Mouse (Mus musculus) retina, postnatal 1 day (tissue): ENCODE results near the gene Atf6b.

Experiments
- DNase-seq: peaks from one replicate; pipeline ENCODE4 v3.0.0-alpha.2; 2012

The Atf6b gene

DNA sequence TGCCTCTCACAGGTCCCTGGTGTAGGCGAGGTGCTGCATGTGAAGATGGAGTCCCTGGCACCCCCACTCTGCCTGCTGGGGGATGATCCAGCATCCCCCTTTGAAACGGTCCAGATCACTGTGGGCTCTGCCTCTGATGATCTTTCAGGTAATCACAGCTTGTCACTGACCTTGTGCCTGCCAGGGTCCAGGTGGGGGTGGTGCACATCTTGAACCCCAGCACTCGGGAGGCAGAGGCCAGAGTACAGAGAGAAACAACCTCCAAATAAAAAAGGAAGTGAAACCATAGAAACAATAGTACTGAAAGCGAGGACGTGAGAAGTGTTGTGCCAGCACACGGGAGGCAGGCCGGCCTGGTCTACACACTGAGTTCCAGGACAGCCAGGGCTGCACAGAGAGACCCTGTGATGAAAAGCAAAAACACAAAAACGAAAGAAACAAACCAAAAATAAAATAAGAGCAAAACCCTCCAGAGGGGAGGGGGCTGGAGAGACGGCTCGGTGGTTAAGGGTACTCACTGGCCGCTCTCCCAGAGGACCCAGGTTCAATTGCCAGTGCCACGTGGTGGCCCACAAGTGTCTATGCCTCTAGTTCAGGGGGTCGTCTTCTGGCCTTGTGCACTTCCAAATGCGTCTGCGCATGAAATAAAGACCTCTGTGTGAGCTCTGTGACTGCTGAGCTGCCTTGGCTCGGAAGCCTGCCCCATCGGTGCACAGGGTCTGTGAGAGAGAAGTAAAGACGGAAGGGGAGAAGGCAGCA is 2.3 kb downstream of the Atf6b start:
- DNase-seq: no peak

DNA sequence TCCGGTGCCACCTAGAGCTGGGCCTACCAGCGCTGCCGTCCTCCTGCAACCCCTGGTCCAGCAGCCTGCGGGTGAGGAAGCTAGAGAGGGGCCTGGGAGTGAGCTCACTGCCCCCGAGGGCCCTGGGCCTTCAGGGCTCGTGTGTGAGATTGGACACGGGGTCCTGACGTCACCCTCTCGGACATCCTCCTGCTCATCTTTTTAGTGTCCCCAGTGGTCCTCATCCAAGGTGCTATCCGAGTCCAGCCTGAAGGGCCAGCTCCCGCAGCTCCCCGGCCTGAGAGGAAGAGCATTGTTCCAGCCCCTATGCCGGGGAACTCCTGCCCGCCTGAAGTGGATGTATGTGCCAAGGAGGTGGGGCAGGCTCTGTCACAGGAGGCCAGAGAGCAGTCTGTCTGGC is 3.8 kb downstream of the Atf6b start:
- DNase-seq: no peak

DNA sequence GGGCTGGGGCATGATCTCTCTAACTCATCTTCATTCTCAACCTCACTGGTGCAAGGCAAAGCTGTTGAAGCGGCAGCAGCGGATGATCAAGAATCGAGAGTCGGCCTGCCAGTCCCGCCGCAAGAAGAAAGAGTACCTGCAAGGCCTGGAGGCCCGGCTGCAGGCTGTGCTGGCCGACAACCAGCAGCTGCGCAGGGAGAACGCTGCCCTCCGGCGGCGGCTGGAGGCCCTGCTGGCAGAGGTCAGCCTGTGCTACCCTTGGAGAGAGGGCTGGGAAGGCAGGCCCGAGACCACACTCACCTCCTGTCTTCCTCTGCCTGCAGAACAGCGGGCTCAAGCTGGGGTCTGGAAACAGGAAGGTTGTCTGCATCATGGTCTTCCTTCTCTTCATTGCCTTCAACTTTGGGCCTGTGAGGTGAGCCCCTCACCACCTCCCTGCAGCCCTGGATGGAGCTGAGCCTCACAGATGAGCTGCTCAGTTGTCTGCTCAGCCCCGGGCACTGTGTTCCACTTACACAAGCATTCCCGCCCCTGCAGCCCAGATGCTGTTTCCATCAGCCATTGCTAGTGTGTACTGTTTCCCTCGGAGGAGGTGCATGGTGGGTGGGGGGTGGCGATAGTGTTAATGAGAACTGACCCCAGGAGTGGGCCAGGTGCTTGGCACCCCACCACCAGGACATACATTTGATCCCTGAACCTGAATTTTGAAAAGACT is 4.7 kb downstream of the Atf6b start:
- peak; percentile 49 for DNase-seq

DNA sequence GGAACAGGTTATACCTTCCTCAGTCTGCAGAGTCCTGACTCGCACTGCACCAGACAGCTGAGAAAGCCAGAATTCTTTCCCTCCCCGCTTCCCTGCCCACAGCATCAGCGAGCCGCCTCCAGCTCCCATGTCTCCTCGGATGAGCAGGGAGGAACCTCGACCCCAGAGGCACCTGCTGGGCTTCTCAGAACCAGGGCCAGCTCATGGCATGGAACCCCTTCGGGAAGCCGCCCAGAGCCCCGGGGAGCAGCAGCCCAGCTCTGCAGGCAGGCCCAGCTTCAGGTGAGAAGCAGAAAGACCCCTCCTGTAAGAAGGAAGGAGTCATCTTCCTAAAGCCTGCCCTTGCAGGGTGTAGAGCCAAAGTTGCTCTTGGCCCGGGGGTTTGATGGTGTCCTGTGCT is 5.6 kb downstream of the Atf6b start:
- DNase-seq: no peak

DNA sequence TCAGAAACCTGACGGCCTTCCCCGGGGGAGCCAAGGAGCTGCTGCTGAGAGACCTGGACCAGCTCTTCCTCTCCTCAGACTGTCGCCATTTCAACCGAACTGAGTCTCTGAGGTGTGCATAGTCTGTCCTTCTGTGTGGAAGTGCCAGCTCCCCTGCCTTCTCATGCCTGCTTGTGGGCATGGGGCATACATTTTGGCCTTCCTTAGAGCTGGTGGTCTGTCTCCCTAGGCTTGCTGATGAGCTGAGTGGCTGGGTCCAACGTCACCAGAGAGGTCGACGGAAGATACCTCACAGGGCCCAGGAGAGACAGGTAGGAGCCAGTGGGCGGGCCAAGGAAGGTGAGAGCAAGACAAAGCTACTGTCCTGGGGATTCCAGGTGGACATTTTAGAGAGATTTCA is 6.0 kb downstream of the Atf6b start:
- DNase-seq: no peak

DNA sequence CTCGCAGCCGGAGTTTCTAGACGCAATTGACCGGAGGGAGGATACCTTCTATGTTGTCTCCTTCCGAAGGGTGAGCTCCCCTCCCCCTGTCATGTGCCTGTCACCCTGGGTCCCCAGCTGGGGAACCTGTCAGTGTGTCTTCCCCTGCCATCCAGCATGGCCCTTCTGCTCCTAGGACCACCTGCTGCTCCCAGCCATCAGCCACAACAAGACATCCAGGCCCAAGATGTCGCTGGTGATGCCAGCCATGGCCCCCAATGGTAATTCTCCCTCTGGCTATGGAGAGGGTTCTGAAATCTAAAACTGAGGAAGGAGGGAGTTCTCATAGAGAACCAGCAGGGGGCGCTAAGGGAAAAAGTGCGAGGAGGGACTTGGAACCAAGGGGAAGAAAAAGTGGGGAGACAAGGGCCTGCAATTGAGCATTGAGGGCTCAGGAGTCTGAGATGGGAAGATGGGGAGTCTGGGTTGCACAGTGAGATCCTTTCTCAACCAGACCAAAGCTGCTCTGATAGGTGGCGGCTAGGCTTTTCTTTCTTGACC is 6.9 kb downstream of the Atf6b start:
- DNase-seq: peak; percentile 76

DNA sequence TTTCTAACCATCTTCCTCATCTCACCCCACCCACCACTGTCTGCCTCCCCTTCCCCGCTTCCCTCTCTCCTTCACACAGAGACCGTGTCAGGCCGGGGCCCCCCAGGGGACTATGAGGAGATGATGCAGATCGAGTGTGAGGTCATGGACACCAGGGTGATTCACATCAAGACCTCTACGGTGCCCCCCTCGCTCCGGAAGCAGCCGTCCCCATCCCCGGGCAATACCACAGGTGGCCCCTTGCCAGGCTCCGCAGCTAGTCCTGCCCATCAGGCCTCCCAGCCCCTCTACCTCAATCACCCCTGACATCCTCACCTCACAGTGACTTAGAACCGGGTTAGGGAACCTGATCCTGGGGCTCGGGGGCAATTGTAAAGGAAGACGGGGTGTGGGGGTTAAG is 7.4 kb downstream of the Atf6b start:
- no peak for DNase-seq

DNA sequence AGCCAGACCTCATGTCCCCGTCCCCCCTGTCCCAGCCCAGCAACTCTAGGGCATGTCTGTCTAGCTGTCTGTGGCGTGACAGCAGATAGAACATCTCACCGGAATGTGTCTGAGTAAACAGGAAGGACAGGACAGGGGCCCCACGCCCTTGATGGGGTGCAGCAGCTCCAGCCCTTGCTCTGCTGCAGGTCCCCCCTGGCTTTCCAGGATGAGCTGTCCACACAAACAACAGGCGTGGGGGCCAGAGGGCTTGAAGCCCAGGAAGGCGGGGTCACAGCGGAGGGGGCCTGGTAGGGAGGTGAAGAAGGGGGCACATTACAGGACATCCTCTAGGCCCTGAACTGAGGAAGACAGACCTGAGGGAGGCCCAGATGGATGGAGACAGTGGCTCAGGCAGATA is 8.2 kb downstream of the Atf6b start:
- DNase-seq: no peak

DNA sequence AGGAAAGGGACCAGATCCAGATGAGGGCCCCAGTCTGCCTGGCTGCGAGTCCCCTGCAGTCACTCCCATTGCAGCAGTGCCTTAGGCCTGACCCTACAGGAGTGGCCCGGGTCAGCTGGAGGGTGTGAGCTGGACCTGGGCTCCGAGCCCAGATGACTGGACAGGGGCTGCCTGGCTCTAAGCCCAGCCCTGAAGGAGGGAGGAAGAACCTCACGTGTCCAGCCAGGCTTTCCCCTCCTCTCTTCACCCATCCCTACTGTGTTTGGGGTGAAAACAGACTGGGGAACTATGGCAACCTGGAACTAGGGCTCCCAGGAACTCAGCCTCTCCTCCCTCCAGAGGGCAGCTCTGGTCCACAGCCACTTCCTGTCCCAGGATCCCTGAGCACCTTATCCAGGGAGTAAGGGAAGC is 8.6 kb downstream of the Atf6b start:
- DNase-seq: peak; percentile 28

DNA sequence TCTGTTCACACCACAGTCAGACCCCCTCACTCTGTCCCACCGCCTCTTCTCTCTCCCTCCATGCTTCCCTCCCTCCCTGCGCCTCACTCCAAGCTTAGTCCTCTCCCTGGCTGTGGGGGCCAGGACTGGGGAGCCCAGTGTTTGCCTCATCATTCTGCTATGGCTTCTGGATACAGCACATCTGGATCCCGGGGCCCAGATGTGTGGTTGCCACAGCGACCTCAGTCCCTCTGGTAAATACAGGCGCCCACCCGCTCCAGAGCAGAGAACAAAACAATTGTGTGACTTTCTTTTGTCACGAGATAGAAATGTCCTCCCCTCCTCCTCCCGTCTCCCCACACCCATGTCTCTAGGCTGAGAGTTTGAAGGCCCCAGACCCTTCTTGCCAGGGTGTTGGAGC is 9.7 kb downstream of the Atf6b start:
- no peak for DNase-seq

DNA sequence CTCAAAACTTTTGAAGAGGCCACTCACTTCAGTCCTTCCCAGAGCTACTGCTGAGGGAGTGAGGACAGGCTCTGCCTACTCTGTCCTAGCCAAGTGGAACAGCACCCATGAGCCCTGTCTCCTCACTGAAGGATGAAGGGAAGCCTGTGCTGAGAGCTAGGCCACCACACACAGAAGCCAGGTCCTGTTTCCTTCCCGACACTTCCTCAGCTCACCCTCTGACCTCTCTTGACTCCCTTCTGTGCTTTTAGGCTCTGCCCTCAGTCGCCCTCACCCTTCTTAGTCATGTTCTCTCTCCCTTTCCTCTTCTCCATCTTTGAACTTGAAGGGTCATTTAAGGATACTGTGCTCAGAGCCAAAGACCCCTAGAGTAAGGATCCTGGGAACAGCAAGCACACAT is 10.3 kb downstream of the Atf6b start:
- no peak for DNase-seq

DNA sequence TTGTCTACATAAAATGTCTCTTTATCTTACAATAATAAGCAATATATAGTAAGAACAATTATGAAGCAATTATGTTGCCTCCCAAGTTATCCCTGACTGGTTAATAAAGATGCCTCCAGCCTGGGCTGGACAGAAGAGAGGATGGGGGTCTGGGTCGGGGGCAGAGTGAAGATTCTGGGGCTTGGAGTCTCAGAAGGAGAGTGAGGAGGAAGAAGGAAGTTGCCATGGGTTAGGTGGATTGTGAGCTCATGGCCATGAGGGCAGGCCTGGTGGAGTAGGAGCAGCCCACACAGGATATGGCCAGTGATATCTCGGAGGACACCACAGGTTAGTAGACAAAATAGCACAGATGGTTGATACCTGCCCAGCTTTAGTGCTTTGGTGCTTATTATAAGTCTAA is 11.2 kb downstream of the Atf6b start:
- no peak for DNase-seq

DNA sequence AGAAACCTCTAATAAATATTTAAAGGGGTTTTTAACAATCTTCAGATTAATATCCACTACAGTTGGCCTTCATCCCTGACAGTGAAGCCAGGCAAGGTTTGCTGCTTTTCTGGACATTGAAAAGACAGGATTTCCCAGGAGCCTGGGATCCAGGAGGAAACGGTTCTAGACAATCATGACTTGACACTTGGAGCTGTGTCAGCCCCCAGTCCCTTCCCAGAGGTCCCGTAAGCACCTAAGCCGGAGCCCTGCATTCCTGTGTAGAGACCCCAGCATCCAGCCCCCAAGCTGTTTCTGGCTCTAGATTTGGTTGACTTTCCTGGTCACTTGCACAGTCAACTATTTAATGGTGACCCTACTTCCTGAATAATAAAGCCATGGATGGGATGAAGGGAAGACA is 11.6 kb downstream of the Atf6b start:
- DNase-seq: no peak

DNA sequence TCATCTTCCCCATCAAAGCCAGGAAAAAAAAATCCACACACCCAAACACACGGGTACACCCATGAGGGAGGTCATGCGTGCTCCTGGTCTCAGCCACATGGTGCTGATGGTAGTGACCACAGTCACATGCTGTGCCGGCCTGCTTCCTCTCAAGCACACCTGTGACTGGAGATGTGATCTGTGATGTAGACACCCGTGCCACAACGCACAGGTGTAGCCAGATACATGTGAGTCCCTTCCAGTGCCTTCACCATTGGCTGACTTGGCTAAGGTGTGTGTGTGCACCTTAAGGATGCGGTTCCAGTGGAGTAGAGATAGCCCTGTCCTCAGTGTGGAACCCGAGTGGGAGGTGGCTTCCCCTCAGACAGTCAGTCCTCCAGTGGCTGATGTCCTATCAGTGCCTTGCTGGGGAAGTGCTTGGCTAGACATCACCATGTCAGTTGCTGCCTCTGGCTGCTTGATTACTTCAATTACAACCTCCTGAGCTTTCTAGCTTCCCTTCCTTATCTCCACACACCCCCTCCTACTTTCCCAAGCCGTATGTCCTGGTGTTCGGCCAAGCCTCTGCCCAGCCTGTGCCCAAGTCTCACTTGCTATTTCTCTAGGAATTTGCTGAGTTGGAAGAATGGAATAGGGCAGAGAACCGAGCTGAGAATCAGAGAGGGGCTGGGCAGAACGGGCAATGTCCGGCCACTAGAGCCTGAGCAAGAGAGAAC is 12.4 kb downstream of the Atf6b start:
- DNase-seq: no peak

DNA sequence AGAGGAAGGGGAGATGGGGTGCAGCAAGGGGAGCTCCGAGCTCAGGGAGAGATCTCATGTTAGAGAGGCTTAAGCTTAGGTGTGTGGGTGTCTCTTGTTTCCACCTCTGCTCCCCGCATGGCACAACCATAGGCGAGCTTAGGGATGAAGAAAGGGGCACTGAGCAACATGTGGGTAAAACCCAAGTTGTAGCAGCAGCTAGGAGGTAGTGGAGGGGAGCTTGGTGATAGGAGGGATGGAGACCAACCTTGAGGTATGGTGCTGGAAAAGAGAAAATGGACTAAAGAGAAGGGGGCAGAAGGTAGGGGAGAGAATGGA is 12.9 kb downstream of the Atf6b start:
- no peak for DNase-seq

DNA sequence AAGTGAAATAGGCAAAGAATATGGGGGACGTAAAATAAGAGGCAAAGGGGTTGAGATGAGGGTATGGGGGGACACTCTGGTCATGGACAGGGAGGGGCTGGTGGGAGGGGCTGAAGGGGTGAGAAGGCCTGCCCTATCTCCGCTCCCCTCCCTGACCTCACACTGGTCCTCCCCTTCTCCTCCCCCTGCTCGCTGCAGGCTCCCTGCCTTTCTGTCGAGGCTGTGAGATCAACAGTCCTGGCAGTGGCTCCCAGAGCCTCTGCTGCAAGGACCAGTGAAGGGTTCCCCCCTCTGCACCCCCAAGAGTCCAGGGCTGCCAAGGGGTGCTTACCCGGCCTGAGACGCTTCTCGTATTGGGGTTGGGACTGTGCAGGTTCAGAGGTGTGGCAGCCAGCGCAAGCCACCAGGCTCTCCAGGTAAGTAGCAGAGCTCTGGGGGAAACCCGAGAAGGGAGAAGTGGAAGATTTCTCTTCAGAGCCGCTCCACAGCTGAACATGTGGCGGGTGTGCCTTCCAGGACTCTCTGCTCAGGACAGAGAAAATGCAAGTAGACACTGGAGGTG is 13.4 kb downstream of the Atf6b start:
- DNase-seq: no peak

DNA sequence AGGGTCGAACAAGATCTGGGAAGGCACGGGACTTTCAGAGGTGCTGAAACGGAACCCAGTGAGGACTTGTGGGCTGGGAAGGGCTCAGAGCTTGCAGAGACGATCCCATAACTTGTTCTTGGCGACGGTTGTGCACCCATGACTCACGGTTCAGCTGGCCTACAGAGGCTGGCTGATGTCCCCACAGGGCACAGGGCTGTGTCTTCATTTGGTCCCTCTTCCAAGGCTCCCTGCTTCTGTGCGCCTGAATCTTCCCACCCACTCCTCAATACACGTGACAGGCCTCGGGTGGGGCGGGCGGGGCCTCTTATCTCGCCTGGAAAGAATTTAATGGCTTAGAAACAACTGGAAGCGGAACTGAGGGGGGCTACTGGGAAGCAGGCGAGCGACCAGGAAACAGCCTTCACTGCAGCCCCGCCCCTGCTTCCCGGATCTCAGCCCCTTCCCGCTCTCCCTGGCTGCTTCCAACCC is 14.2 kb downstream of the Atf6b start:
- DNase-seq: peak; percentile 32

DNA sequence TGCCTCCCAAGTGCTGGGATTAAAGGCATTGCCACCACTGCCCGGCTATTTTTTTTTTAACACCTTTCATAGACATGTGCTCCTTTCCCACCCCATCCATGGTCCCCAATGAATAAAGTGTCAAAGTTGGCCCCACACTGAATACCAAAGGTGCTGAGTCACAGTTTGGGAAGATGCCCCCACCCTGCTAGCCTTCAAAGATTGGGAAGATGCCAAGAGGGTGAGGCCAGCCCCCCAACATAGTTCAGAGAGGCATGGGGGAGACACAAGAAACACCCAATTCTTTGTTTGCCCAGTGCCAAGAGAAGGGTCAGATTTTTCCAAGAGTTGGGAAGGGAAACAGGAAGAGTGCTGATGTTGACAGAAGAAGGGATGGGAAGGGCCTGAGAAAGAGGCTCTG is 15.5 kb downstream of the Atf6b start:
- DNase-seq: no peak

DNA sequence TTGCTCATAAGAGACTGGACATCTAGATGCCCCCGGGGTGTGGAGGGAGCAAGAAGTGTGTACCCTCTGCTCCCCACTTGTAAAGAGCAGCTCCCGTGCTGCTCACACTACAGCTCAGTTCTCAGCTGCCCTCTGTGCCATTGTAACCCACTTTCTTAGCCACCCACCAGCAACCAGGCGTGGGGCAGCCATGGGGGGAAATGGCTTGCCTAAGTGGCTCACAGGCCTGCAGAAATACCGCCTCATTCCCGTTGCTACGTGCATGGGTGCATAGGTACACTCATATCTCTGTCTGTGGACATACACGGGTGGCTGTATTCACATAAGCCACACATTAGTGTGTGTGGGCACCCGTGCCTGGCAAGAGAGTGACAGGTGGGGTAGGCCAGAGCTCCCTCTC is 16.0 kb downstream of the Atf6b start:
- no peak for DNase-seq

DNA sequence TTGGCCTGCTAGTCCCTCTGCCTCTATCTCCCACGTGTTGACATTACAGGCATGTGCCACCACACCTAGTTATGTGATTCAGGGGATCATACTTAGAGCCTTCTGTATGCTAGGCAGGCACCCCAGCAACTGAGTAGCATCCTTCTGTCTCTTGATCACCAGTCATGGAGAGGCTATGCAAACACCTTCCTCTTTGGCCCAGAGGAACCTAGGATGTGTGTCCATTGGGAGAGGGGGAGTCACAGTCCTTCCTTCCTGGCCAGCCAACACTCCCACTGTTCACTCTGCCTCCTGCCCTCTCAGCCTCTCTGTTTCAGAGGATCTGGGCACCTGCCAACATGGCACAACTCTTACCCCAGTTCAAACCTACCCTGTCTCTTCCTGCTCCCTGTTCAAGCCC is 16.6 kb downstream of the Atf6b start:
- DNase-seq: no peak

DNA sequence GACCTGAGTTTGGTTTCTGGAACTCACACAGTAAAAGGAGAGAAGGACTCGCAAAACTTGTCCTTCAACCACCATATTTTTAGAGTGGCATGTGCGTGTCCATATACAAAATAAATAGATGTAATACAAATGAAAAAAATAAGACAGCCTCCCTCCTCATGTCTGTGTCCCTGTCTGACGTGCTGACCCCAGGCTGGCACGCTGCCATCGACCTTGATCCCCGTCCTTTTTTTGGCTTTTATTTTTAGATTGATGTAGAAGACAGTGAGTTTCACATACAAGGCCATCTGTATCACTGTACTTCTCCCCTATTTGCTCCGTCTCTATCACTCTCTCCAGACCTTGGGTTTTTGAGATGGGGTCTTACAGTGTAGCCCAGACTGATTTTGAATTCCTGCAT is 17.5 kb downstream of the Atf6b start:
- no peak for DNase-seq

DNA sequence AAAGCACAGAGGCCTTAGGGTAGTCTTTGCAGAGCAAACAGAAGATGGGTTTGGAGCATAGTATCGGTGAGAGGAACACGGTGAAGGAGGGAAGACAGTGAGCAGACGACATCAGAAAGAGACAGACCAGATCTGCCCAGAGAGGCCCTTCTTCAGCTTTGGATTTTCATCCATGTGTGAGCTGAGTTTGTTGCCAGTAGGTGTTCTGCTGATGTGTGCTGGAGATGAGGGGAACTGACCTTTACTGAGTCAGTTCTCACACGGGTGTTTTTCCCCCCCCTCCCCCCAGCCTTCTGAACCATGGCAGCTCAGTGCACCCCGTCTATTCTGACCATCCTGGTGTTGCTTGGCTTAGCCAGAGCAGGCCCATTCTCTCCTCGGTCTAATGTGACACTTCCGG is 23.3 kb downstream of the Atf6b start, which contains the start of gene Tnxb:
TSS of gene Tnxb (plus strand) at position 301 of the 400 bp plus-strand sequence.
- DNase-seq: no peak
